Mouse (Mus musculus) forebrain, embryonic 14.5 days (tissue): ENCODE measurements around the gene Nol6. TPM values are rescaled to one million over a fixed set of nuclear protein-coding genes. Genes with fewer than 3 reads are reported as not detected.

Experiments used
- ATAC-seq: fragments of 200-750 bp; cut with Nextera tagmentation; 2 replicates; pipeline ENCODE4 v1.8.0; 2017; ENCODE audit warnings: mild to moderate bottlenecking, moderate library complexity
- DNase-seq: peaks from one replicate; pipeline ENCODE4 v3.0.0-alpha.2; 2015; ENCODE audit warnings: low spot score
- H3K27ac ChIP-seq: fragments of 300-500 bp; sonication (generic); 2 replicates; pipeline ENCODE4 v1.5.1; 2014; ENCODE audit warnings: low read depth, mild to moderate bottlenecking, control low read depth, low read length, moderate library complexity
- H3K27me3 ChIP-seq: fragments of 300-500 bp; sonication (generic); replicated peaks from 2 replicates; pipeline ENCODE4 v1.6.1; 2014; ENCODE audit warnings: low read length, control low read depth, mixed read lengths; ENCODE audit not compliant: control insufficient read depth, insufficient read depth
- H3K36me3 ChIP-seq: fragments of 300-500 bp; sonication (generic); 2 replicates; pipeline ENCODE4 v1.6.1; 2014; ENCODE audit warnings: low read length, control low read depth; ENCODE audit not compliant: control insufficient read depth, insufficient read depth
- H3K4me1 ChIP-seq: fragments of 300-500 bp; sonication (generic); 2 replicates; pipeline ENCODE4 v1.6.1; 2014; ENCODE audit warnings: antibody characterized with exemption, low read length, control low read depth; ENCODE audit not compliant: control insufficient read depth, insufficient read depth
- H3K4me2 ChIP-seq: fragments of 300-500 bp; sonication (generic); 2 replicates; pipeline ENCODE4 v1.6.1; 2014; ENCODE audit warnings: mild to moderate bottlenecking, control low read depth, low read length
- H3K4me3 ChIP-seq: fragments of 300-500 bp; sonication (generic); 2 replicates; pipeline ENCODE4 v1.5.1; 2014; ENCODE audit warnings: low read depth, low read length, control low read depth
- H3K9ac ChIP-seq: fragments of 300-500 bp; sonication (generic); 2 replicates; pipeline ENCODE4 v1.6.1; 2014; ENCODE audit warnings: mild to moderate bottlenecking, low read length, control low read depth, moderate library complexity
- H3K9me3 ChIP-seq: fragments of 300-500 bp; sonication (generic); replicated peaks from 2 replicates; pipeline ENCODE4 v1.6.1; 2016; ENCODE audit warnings: low read length, control low read depth, mixed read lengths; ENCODE audit not compliant: control insufficient read depth
- WGBS: fragments of 180-500 bp; shearing (Covaris S2); extraction: QIAGEN DNeasy Blood & Tissue Kit; methylation state at CpG from one replicate; pipeline ENCODE4 v1.1.7; 2014; 5-methylcytosine and 5-hydroxymethylcytosine counted together
- polyA plus RNA-seq: library from polyadenylated mRNA; unstranded; fragments of >200 nt; fragmentation: Nextera tagmentation; extraction: Ambion mirVana; gene quantifications from 2 replicates; pipeline ENCODE4 v1.2.1, GENCODE M21; 2014

Nol6 gene
- polyA plus RNA-seq, 1 experiment from 2014 or later: 23.8 TPM

DNA sequence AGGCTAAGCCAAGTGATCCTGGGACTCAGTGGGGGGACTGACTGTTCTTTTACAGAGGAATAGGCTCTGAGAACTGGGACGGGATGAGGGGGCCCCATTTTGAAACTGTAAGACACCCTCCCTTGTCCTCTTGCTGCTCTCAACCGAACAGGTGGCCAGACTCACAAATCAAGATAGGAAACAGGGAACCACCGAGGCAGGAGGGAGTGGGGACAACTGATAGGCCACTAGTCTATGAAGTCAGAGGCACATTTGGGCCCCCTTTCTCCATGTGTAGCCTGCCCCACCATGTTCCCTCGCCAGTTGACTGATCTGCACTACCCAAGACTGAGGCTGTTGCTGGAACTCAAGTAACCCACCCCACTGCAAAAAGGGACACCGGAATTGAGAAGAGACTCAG, 27.5 kb downstream of the Nol6 start:
- H3K4me2 ChIP-seq: no peak overlapping the region
- no peaks in the 10 kb centered on the region for H3K9me3 ChIP-seq
- H3K4me3 ChIP-seq: no peak overlapping the region
- ATAC-seq (no peak), DNase-seq (no peak)
- no peaks in the 10 kb centered on the region for H3K36me3 ChIP-seq
- H3K9ac ChIP-seq: no peak overlapping the region
- H3K27ac ChIP-seq: no peak overlapping the region
- H3K4me1 ChIP-seq: peaks cover 8% of the 10 kb centered on the region; the same call in 1 of the 2 replicates
- H3K27me3 ChIP-seq: peaks cover 9% of the 10 kb centered on the region; the same call in 1 of the 2 replicates
- WGBS: 72% methylated on average over 5 of the region's 5 CpGs

GRCm38 (mm10) chr4:41096169-41096568, 28.1 kb downstream of the Nol6 start:
- H3K27me3 ChIP-seq: peaks cover 9% of the 10 kb centered on the region; the same call in 1 of the 2 replicates
- ATAC-seq (no peak), DNase-seq (no peak)
- H3K9me3 ChIP-seq: no peaks in the 10 kb centered on the region
- no peaks in the 10 kb centered on the region for H3K36me3 ChIP-seq
- WGBS: 66% methylated on average over 8 of the region's 8 CpGs
- H3K4me1 ChIP-seq: peaks cover 8% of the 10 kb centered on the region; the same call in 1 of the 2 replicates
- no peak overlapping the region for H3K4me2 ChIP-seq
- H3K27ac ChIP-seq: no peak overlapping the region
- no peak overlapping the region for H3K4me3 ChIP-seq
- H3K9ac ChIP-seq: no peak overlapping the region

- no peak overlapping the region for H3K4me2 ChIP-seq
- H3K9ac ChIP-seq: no peak overlapping the region
- DNase-seq (peak; percentile 19), ATAC-seq (no peak)
- no peaks in the 10 kb centered on the region for H3K9me3 ChIP-seq
- peaks cover 8% of the 10 kb centered on the region; the same call in 1 of the 2 replicates for H3K4me1 ChIP-seq
- 34% methylated on average over 9 of the region's 9 CpGs for WGBS
- no peaks in the 10 kb centered on the region for H3K36me3 ChIP-seq
- H3K27me3 ChIP-seq: peaks cover 7% of the 10 kb centered on the region; the same call in 1 of the 2 replicates
- no peak overlapping the region for H3K27ac ChIP-seq
- H3K4me3 ChIP-seq: no peak overlapping the region
Observed at GRCm38 (mm10) chr4:41094361-41094760, 29.9 kb downstream of the Nol6 start.

GRCm38 (mm10) chr4:41092958-41093357, 31.3 kb downstream of the Nol6 start:
- Histone ChIP-seq H3K27ac (no peak overlapping the region), H3K36me3 (no peaks in the 10 kb centered on the region), H3K9me3 (no peaks in the 10 kb centered on the region), H3K4me3 (no peak overlapping the region), H3K4me2 (no peak overlapping the region), H3K9ac (no peak overlapping the region), H3K27me3 (peaks cover 5% of the 10 kb centered on the region; the same call in 1 of the 2 replicates), H3K4me1 (0 out of 2 replicates have a peak, but pooled peaks cover 3% of the 10 kb centered on the region)
- ATAC-seq: no peak
- 82% methylated on average over 1 of the region's 1 CpGs for WGBS
- no peak for DNase-seq

- Histone ChIP-seq H3K4me2 (no peak overlapping the region), H3K27me3 (no peaks in the 10 kb centered on the region), H3K9ac (no peak overlapping the region), H3K4me1 (no peaks in the 10 kb centered on the region), H3K9me3 (no peaks in the 10 kb centered on the region), H3K4me3 (no peak overlapping the region), H3K27ac (no peak overlapping the region), H3K36me3 (no peaks in the 10 kb centered on the region)
- DNase-seq (no peak), ATAC-seq (no peak)
- WGBS: 57% methylated on average over 3 of the region's 3 CpGs
Observed at GRCm38 (mm10) chr4:41091391-41091790, 32.9 kb downstream of the Nol6 start.

GRCm38 (mm10) chr4:41089705-41090104, 34.5 kb downstream of the Nol6 start:
- ATAC-seq: no peak

GRCm38 (mm10) chr4:41089189-41089588, 35.1 kb downstream of the Nol6 start:
- Histone ChIP-seq H3K9me3 (no peaks in the 10 kb centered on the region), H3K4me3 (no peak overlapping the region), H3K36me3 (no peaks in the 10 kb centered on the region), H3K27me3 (no peaks in the 10 kb centered on the region), H3K4me2 (no peak overlapping the region), H3K9ac (no peak overlapping the region), H3K27ac (no peak overlapping the region), H3K4me1 (no peaks in the 10 kb centered on the region)
- WGBS: 87% methylated on average over 4 of the region's 4 CpGs
- ATAC-seq: no peak
- DNase-seq: no peak

More at GRCm38 (mm10) chr4:41089705-41090104, 34.5 kb downstream of the Nol6 start:
- no peak for DNase-seq
- Histone ChIP-seq H3K27me3 (no peaks in the 10 kb centered on the region), H3K9me3 (no peaks in the 10 kb centered on the region), H3K36me3 (no peaks in the 10 kb centered on the region), H3K9ac (no peak overlapping the region), H3K4me3 (no peak overlapping the region), H3K27ac (no peak overlapping the region), H3K4me1 (no peaks in the 10 kb centered on the region), H3K4me2 (no peak overlapping the region)
- 79% methylated on average over 2 of the region's 2 CpGs for WGBS

DNA sequence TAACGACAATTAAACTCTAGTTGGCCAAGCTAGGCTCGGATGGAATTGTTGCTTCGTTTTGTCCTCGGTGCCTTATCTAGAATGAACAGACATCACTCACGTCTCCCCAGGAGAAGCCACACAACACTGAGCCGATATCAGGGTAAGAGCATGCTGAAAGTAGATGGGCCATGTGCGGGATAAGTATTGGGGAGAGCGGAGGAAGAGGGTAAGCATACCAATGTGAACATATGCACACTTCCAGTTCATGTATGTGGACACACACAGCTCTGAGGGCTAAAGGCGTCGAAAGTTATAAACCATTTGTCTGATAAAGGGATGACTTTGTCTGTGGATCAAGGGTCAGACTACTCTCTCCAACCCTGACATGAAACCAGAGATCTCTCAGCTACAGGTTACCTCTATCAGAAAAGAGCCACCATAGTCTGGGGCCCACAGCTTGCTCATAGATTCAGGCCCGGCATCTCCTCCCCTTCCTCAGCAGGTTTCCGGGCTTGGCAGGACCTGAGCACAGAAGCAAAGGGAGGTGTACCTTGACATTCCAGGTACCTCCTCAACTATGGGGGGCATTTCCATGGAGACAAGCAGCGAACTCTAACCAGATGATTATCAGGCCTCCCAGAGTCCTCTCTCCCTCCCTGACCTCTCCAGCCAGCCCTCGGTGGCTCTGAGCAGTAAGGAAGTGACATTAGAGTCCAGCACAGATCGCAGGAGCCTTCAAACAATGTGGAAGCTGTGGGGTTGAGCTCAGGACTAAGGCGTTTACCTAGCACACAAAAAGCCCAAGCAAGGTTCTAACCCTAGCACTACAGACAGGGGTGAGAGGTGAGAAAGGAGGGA, 36.6 kb downstream of the Nol6 start:
- H3K27me3 ChIP-seq: no peaks in the 10 kb centered on the region
- 85% methylated on average over 16 of the region's 16 CpGs for WGBS
- H3K9ac ChIP-seq: no peak overlapping the region
- no peak overlapping the region for H3K4me2 ChIP-seq
- no peaks in the 10 kb centered on the region for H3K36me3 ChIP-seq
- DNase-seq (no peak), ATAC-seq (no peak)
- H3K4me3 ChIP-seq: no peak overlapping the region
- no peaks in the 10 kb centered on the region for H3K4me1 ChIP-seq
- no peak overlapping the region for H3K27ac ChIP-seq
- no peaks in the 10 kb centered on the region for H3K9me3 ChIP-seq

DNA sequence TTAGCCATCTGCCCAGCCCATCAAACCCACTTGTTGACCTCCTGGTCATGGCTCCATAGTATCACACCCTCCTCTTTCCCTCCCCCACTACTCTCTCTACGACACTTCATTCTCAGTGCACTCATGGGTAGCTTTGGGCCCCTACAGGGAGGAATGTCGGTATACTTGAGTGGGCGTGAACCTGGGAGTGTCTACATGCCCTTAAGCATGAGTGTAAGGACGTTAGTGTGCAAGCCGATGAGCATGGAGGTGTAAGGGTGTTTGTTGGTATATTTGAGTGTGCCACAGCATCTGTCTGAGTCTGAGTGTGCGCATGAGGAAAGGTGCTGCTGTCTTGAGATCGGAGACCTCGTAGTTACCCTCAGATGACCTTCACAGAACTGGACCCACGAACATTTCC, 37.3 kb downstream of the Nol6 start:
- WGBS: 83% methylated on average over 9 of the region's 9 CpGs
- H3K4me1 ChIP-seq: no peaks in the 10 kb centered on the region
- no peak overlapping the region for H3K4me3 ChIP-seq
- ATAC-seq: no peak
- H3K9me3 ChIP-seq: no peaks in the 10 kb centered on the region
- no peak overlapping the region for H3K27ac ChIP-seq
- no peaks in the 10 kb centered on the region for H3K36me3 ChIP-seq
- H3K27me3 ChIP-seq: no peaks in the 10 kb centered on the region
- no peak for DNase-seq
- no peak overlapping the region for H3K9ac ChIP-seq
- no peak overlapping the region for H3K4me2 ChIP-seq
